Mouse (Mus musculus) CH12.LX (cell line): ENCODE results near the gene Rbfox1. TPM values are rescaled to one million over a fixed set of nuclear protein-coding genes. Genes with fewer than 3 reads are reported as not detected.

Experiments
- DNase-seq: peaks from one replicate; pipeline ENCODE4 v3.0.0-alpha.2; 2013; ENCODE audit errors: extremely low read depth
- H3K27ac ChIP-seq: 2 replicates; pipeline ENCODE4 v1.5.1; 2012; ENCODE audit warnings: low read depth, mild to moderate bottlenecking, control low read depth, moderate library complexity; ENCODE audit not compliant: insufficient read depth
- H3K27me3 ChIP-seq: replicated peaks from 2 replicates; pipeline ENCODE3; 2012; ENCODE audit warnings: inconsistent platforms
- H3K36me3 ChIP-seq, 2 experiments: replicated peaks in 1 of 2; 2 replicates each; pipeline versions ENCODE3 to v1.6.1; 2012; ENCODE audit warnings: inconsistent platforms in 1 of 2, low read length in 1 of 2, mild to moderate bottlenecking in 1 of 2, mixed read lengths in 1 of 2, moderate library complexity in 1 of 2; ENCODE audit not compliant: control insufficient read depth in 1 of 2, insufficient read depth in 1 of 2
- H3K4me1 ChIP-seq, 2 experiments: 2 replicates each; pipeline ENCODE4 v1.6.1; 2012; ENCODE audit warnings: inconsistent platforms in 1 of 2, moderate library complexity in 1 of 2; ENCODE audit not compliant: insufficient read depth in 2 of 2, control insufficient read depth in 1 of 2
- H3K4me2 ChIP-seq: 2 replicates; pipeline ENCODE4 v1.6.1; 2012; ENCODE audit warnings: low read depth, mild to moderate bottlenecking, control low read depth; ENCODE audit not compliant: poor library complexity, insufficient read depth, severe bottlenecking
- H3K4me3 ChIP-seq, 3 experiments: fragments of 150-350 bp in 1 of 3; sonication (generic) in 1 of 3; replicated peaks in 1 of 3; 2 replicates each; pipeline versions ENCODE3 to v1.5.1; 2011 to 2012; ENCODE audit warnings: low read depth in 2 of 3, low read length in 2 of 3, mild to moderate bottlenecking in 2 of 3, moderate library complexity in 2 of 3, control low read depth in 1 of 3, improper control_type of control experiment in 1 of 3, inconsistent platforms in 1 of 3, mixed read lengths in 1 of 3; ENCODE audit not compliant: poor library complexity in 1 of 3
- H3K79me2 ChIP-seq: replicated peaks from 2 replicates; pipeline ENCODE4 v1.6.1; 2012; ENCODE audit warnings: mild to moderate bottlenecking, moderate library complexity; ENCODE audit not compliant: control insufficient read depth, poor library complexity, insufficient read depth, severe bottlenecking; ENCODE audit errors: extremely low read depth
- H3K9ac ChIP-seq: 2 replicates; pipeline ENCODE4 v1.6.1; 2012; ENCODE audit warnings: low read depth, mild to moderate bottlenecking, control low read depth, moderate library complexity; ENCODE audit not compliant: insufficient read depth
- H3K9me3 ChIP-seq: replicated peaks from 2 replicates; pipeline ENCODE3; 2012; ENCODE audit warnings: low read length, inconsistent platforms, mixed read lengths
- BHLHE40 ChIP-seq: IDR thresholded peaks from 2 replicates; pipeline ENCODE4 v1.6.1; 2011; ENCODE audit warnings: mild to moderate bottlenecking, low read depth, low read length, improper control_type of control experiment
- CHD2 ChIP-seq: IDR thresholded peaks from 2 replicates; pipeline ENCODE4 v1.6.1; 2011; ENCODE audit warnings: low read length, improper control_type of control experiment
- ELF1 ChIP-seq: IDR thresholded peaks from 2 replicates; pipeline ENCODE4 v1.6.1; 2014; ENCODE audit warnings: low read depth, mild to moderate bottlenecking, inconsistent platforms, low read length, improper control_type of control experiment
- ETS1 ChIP-seq: conservative IDR thresholded peaks from 2 replicates; pipeline ENCODE4 v1.6.1; 2012; ENCODE audit warnings: low read depth, mild to moderate bottlenecking, inconsistent platforms, low read length, improper control_type of control experiment, moderate library complexity
- IRF4 ChIP-seq: IDR thresholded peaks from 2 replicates; pipeline ENCODE4 v1.6.1; 2014; ENCODE audit warnings: low read depth, mild to moderate bottlenecking, inconsistent platforms, low read length, improper control_type of control experiment
- JUND ChIP-seq: conservative IDR thresholded peaks from 2 replicates; pipeline ENCODE4 v1.6.1; 2011; ENCODE audit warnings: low read depth, low read length, improper control_type of control experiment
- KAT2A ChIP-seq: IDR thresholded peaks from 2 replicates; pipeline ENCODE4 v1.6.1; 2012; ENCODE audit warnings: low read length, improper control_type of control experiment, inconsistent platforms; ENCODE audit not compliant: insufficient replicate concordance
- MAFK ChIP-seq: IDR thresholded peaks from 2 replicates; pipeline ENCODE4 v1.6.1; 2011; ENCODE audit warnings: low read length, improper control_type of control experiment; ENCODE audit not compliant: insufficient replicate concordance
- MAX ChIP-seq: IDR thresholded peaks from 2 replicates; pipeline ENCODE4 v1.6.1; 2011; ENCODE audit warnings: low read length, improper control_type of control experiment
- MEF2A ChIP-seq: IDR thresholded peaks from 2 replicates; pipeline ENCODE4 v1.6.1; 2014; ENCODE audit warnings: low read depth, mild to moderate bottlenecking, inconsistent platforms, low read length, improper control_type of control experiment, borderline replicate concordance
- NRF1 ChIP-seq: IDR thresholded peaks from 2 replicates; pipeline ENCODE4 v1.6.1; 2014; ENCODE audit warnings: low read depth, mild to moderate bottlenecking, inconsistent platforms, low read length, improper control_type of control experiment, moderate library complexity
- RAD21 ChIP-seq: IDR thresholded peaks from 2 replicates; pipeline ENCODE4 v1.6.1; 2011; ENCODE audit warnings: low read depth, mild to moderate bottlenecking, low read length, improper control_type of control experiment, moderate library complexity
- SMC3 ChIP-seq: IDR thresholded peaks from 2 replicates; pipeline ENCODE4 v1.6.1; 2011; ENCODE audit warnings: low read depth, low read length, improper control_type of control experiment
- TBP ChIP-seq: conservative IDR thresholded peaks from 2 replicates; pipeline ENCODE4 v1.6.1; 2011; ENCODE audit warnings: low read depth, low read length, improper control_type of control experiment
- TCF12 ChIP-seq: IDR thresholded peaks from 2 replicates; pipeline ENCODE4 v1.6.1; 2014; ENCODE audit warnings: low read depth, mild to moderate bottlenecking, inconsistent platforms, low read length, improper control_type of control experiment
- UBTF ChIP-seq: IDR thresholded peaks from 2 replicates; pipeline ENCODE4 v1.6.1; 2012; ENCODE audit warnings: low read depth, mild to moderate bottlenecking, inconsistent platforms, low read length, improper control_type of control experiment, moderate library complexity
- ZC3H11A ChIP-seq: IDR thresholded peaks from 2 replicates; pipeline ENCODE4 v1.6.1; 2012; ENCODE audit warnings: low read depth, mild to moderate bottlenecking, inconsistent platforms, low read length, improper control_type of control experiment
- ZKSCAN1 ChIP-seq: IDR thresholded peaks from 2 replicates; pipeline ENCODE4 v1.6.1; 2012; ENCODE audit warnings: low read depth, inconsistent platforms, low read length, improper control_type of control experiment, borderline replicate concordance
- dilution Hi-C: fragments of 300-500 bp; cut with MboI; formaldehyde crosslinking; loops from 2 replicates; pipeline ENCODE4 v1.14.3; 2020; ENCODE audit warnings: low sequenced_read_pairs; ENCODE audit not compliant: extremely low pct_unique_long_range_greater_than_20kb, extremely low pct_ligation_motif_present
- in situ Hi-C: fragments of 300-500 bp; cut with MboI; formaldehyde crosslinking; loops from 3 replicates; pipeline ENCODE4 v1.14.3; 2019; ENCODE audit warnings: low sequenced_read_pairs, low pct_ligation_motif_present, low pct_unique_long_range_greater_than_20kb, mixed read lengths
- polyA plus RNA-seq: library from polyadenylated mRNA; unstranded; fragments of >175 nt; gene quantifications from 2 replicates; pipeline ENCODE4 v1.2.1, GENCODE M21; 2012; ENCODE audit warnings: low read depth; ENCODE audit not compliant: insufficient read length
- total RNA-seq, 2 experiments: library from RNA; depleted of rRNA; stranded (reverse); fragments of 300-350 nt in 1 of 2; fragments of >200 nt in 1 of 2; gene quantifications; 2 replicates each; pipeline ENCODE4 v1.2.3; 2012 to 2014

The Rbfox1 gene
- total and polyA plus RNA-seq, 3 experiments, result not detected

GRCm38 (mm10) chr16:6483628-6484027 lies 598.5 kb downstream of the Rbfox1 start:
- Histone ChIP-seq H3K27ac (no peak overlapping the region), H3K4me1 (no peaks in the 10 kb centered on the region)

GRCm38 (mm10) chr16:6485631-6486030 lies 600.5 kb downstream of the Rbfox1 start:
- H3K4me2 ChIP-seq, result no peak overlapping the region
- H3K79me2 ChIP-seq, result no peaks in the 10 kb centered on the region
- TF ChIP-seq BHLHE40 (no peak), ETS1 (no peak), TCF12 (no peak)
- no peak for DNase-seq
- peaks cover 87% of the 10 kb centered on the region for H3K9me3 ChIP-seq
- H3K27ac ChIP-seq, result no peak overlapping the region
- in situ Hi-C loops (no loop called here), dilution Hi-C loops (no loop called here)
- no peak overlapping the region for H3K4me3 ChIP-seq
- H3K27me3 ChIP-seq, result no peaks in the 10 kb centered on the region
- no peak overlapping the region for H3K9ac ChIP-seq
- no peaks in the 10 kb centered on the region for H3K4me1 ChIP-seq
- H3K36me3 ChIP-seq, result no peaks in the 10 kb centered on the region

More at GRCm38 (mm10) chr16:6483628-6484027, 598.5 kb downstream of the Rbfox1 start:
- TF ChIP-seq RAD21 (no peak), ELF1 (no peak), MEF2A (no peak), KAT2A (no peak), IRF4 (no peak), NRF1 (no peak), UBTF (no peak), MAX (no peak), ZC3H11A (no peak), JUND (no peak), TBP (no peak), SMC3 (no peak), CHD2 (no peak), MAFK (no peak), ZKSCAN1 (no peak)
- H3K4me3 ChIP-seq, result no peak overlapping the region
- peaks cover 88% of the 10 kb centered on the region for H3K9me3 ChIP-seq
- H3K9ac ChIP-seq, result no peak overlapping the region
- no peaks in the 10 kb centered on the region for H3K36me3 ChIP-seq
- in situ Hi-C loops (no loop called here), dilution Hi-C loops (no loop called here)
- DNase-seq, result no peak
- H3K27me3 ChIP-seq, result no peaks in the 10 kb centered on the region
- no peaks in the 10 kb centered on the region for H3K79me2 ChIP-seq
- H3K4me2 ChIP-seq, result no peak overlapping the region
